Mouse (Mus musculus) heart, adult 2 months (tissue): Measurements from ENCODE around the gene Ddx43.

Source experiments
- CTCF ChIP-seq: fragments of 200-600 bp; IDR thresholded peaks from 2 replicates; pipeline ENCODE4 v1.8.1; 2022; ENCODE audit warnings: antibody characterized with exemption, mild to moderate bottlenecking, moderate library complexity
- POLR2A ChIP-seq: fragments of 200-500 bp; IDR thresholded peaks from 2 replicates; pipeline ENCODE4 v1.6.1; 2011; ENCODE audit warnings: mild to moderate bottlenecking, low read depth, low read length, control low read depth; ENCODE audit not compliant: insufficient read depth

DNA sequence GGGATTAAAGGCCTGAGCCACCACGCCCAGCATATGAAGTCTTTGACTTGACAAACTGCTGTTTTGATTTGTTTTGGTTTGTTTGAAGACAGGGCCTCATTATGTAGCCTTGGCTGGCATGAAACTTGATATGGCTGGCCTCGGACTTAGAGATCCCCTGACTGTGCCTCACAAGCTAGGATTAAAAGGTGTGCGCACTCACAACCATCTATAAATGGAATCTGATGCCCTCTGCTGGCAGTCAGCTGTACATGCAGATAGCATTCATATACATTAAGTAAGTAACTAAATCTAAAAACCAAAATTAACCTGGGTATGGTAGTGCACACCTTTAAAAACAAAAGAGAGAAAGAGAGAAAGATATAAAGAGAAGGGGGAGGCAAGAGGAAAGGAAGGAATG, 9.7 kb upstream of the Ddx43 start:
- peak; percentile 65 for TF ChIP-seq CTCF
- no peak for TF ChIP-seq POLR2A
